Mouse (Mus musculus) liver, embryonic 13.5 days (tissue): ENCODE measurements around the gene Tst. TPM values are rescaled to one million over a fixed set of nuclear protein-coding genes. Genes with fewer than 3 reads are reported as not detected.

Source experiments
- ATAC-seq: fragments of 200-750 bp; cut with Nextera tagmentation; 2 replicates; pipeline ENCODE4 v1.8.0; 2017; ENCODE audit warnings: low read depth, mild to moderate bottlenecking, moderate number of reproducible peaks, moderate library complexity
- DNase-seq: peaks from one replicate; pipeline ENCODE4 v3.0.0; 2022
- H3K27ac ChIP-seq: fragments of 300-500 bp; sonication (generic); 2 replicates; pipeline ENCODE4 v1.5.1; 2015; ENCODE audit warnings: moderate library complexity, mild to moderate bottlenecking, inconsistent platforms
- H3K27me3 ChIP-seq: fragments of 300-500 bp; sonication (generic); 2 replicates; pipeline ENCODE4 v1.6.1; 2015; ENCODE audit warnings: mild to moderate bottlenecking, inconsistent platforms
- H3K36me3 ChIP-seq: fragments of 300-500 bp; sonication (generic); 2 replicates; pipeline ENCODE4 v1.6.1; 2015; ENCODE audit warnings: mild to moderate bottlenecking, inconsistent platforms
- H3K4me1 ChIP-seq: fragments of 300-500 bp; sonication (generic); replicated peaks from 2 replicates; pipeline ENCODE4 v1.6.1; 2015; ENCODE audit warnings: inconsistent platforms
- H3K4me2 ChIP-seq: fragments of 300-500 bp; sonication (generic); 2 replicates; pipeline ENCODE4 v1.6.1; 2015; ENCODE audit warnings: inconsistent platforms, mild to moderate bottlenecking, moderate library complexity
- H3K4me3 ChIP-seq: fragments of 300-500 bp; sonication (generic); replicated peaks from 2 replicates; pipeline ENCODE4 v1.5.1; 2015; ENCODE audit warnings: mild to moderate bottlenecking, inconsistent platforms
- H3K9ac ChIP-seq: fragments of 300-500 bp; sonication (generic); 2 replicates; pipeline ENCODE4 v1.6.1; 2015; ENCODE audit warnings: mild to moderate bottlenecking, inconsistent platforms
- H3K9me3 ChIP-seq: fragments of 300-500 bp; sonication (generic); replicated peaks from 2 replicates; pipeline ENCODE4 v1.6.1; 2016; ENCODE audit warnings: inconsistent platforms
- WGBS: fragments of 180-500 bp; shearing (Covaris S2); methylation state at CpG from one replicate; pipeline ENCODE4 v1.1.7; 2015; ENCODE audit not compliant: insufficient replicate concordance; 5-methylcytosine and 5-hydroxymethylcytosine counted together
- polyA plus RNA-seq: library from polyadenylated mRNA; unstranded; fragments of >200 nt; fragmentation: Nextera tagmentation; extraction: Ambion mirVana; gene quantifications from 2 replicates; pipeline ENCODE4 v1.2.1, GENCODE M21; 2015

Gene Tst
- polyA plus RNA-seq, 1 experiment from 2014 or later: 109 TPM

- H3K4me3 ChIP-seq: no peak overlapping the region
- H3K9me3 ChIP-seq: no peaks in the 10 kb centered on the region
- H3K4me2 ChIP-seq: no peak overlapping the region
- peaks cover 18% of the 10 kb centered on the region for H3K27me3 ChIP-seq
- no peak overlapping the region for H3K27ac ChIP-seq
- DNase-seq: no peak
- H3K4me1 ChIP-seq: peaks cover 14% of the 10 kb centered on the region
- 76% methylated on average over 19 of the region's 19 CpGs for WGBS
- H3K9ac ChIP-seq: no peak overlapping the region
- peaks cover 6% of the 10 kb centered on the region; the same call in 1 of the 2 replicates for H3K36me3 ChIP-seq
- ATAC-seq: no peak
Observed at GRCm38 (mm10) chr15:78442231-78442630, 36.5 kb upstream of the Tst start.

- peaks cover 26% of the 10 kb centered on the region for H3K4me1 ChIP-seq
- no peak overlapping the region for H3K4me2 ChIP-seq
- no peaks in the 10 kb centered on the region for H3K9me3 ChIP-seq
- H3K4me3 ChIP-seq: no peak overlapping the region
- H3K27ac ChIP-seq: no peak overlapping the region
- H3K27me3 ChIP-seq: peaks cover 44% of the 10 kb centered on the region
- H3K9ac ChIP-seq: no peak overlapping the region
- H3K36me3 ChIP-seq: peaks cover 6% of the 10 kb centered on the region; the same call in 1 of the 2 replicates
- no peak for DNase-seq
- WGBS: 56% methylated on average over 9 of the region's 9 CpGs
- no peak for ATAC-seq
Observed at GRCm38 (mm10) chr15:78438973-78439372, 33.3 kb upstream of the Tst start.

GRCm38 (mm10) chr15:78438505-78438904, 32.8 kb upstream of the Tst start:
- Histone ChIP-seq H3K9me3 (no peaks in the 10 kb centered on the region), H3K27me3 (peaks cover 45% of the 10 kb centered on the region), H3K4me3 (no peak overlapping the region), H3K36me3 (peaks cover 6% of the 10 kb centered on the region; the same call in 1 of the 2 replicates), H3K4me1 (peaks cover 26% of the 10 kb centered on the region), H3K9ac (no peak overlapping the region), H3K27ac (no peak overlapping the region), H3K4me2 (no peak overlapping the region)
- no peak for ATAC-seq
- DNase-seq: no peak
- WGBS: 55% methylated on average over 8 of the region's 8 CpGs

- Histone ChIP-seq H3K9ac (no peak overlapping the region), H3K27ac (no peak overlapping the region; the same call in 1 of the 2 replicates), H3K36me3 (peaks cover 6% of the 10 kb centered on the region; the same call in 1 of the 2 replicates), H3K4me3 (no peak overlapping the region), H3K4me1 (peaks cover 26% of the 10 kb centered on the region), H3K4me2 (no peak overlapping the region), H3K27me3 (peaks cover 42% of the 10 kb centered on the region), H3K9me3 (no peaks in the 10 kb centered on the region)
- DNase-seq (no peak), ATAC-seq (no peak)
- WGBS: 50% methylated on average over 4 of the region's 4 CpGs
Observed at GRCm38 (mm10) chr15:78438018-78438394, 32.3 kb upstream of the Tst start.

GRCm38 (mm10) chr15:78437237-78438017, 31.7 kb upstream of the Tst start:
- WGBS: 43% methylated on average over 23 of the region's 23 CpGs
- DNase-seq (no peak), ATAC-seq (no peak; the same call in 1 of the 2 replicates)
- no peaks in the 10 kb centered on the region for H3K9me3 ChIP-seq
- H3K4me3 ChIP-seq: no peak overlapping the region
- no peak overlapping the region for H3K9ac ChIP-seq
- H3K27me3 ChIP-seq: peaks cover 42% of the 10 kb centered on the region
- H3K4me2 ChIP-seq: peak overlapping the region; percentile 54
- peaks cover 6% of the 10 kb centered on the region; the same call in 1 of the 2 replicates for H3K36me3 ChIP-seq
- H3K27ac ChIP-seq: peak overlapping the region; percentile 59
- peaks cover 26% of the 10 kb centered on the region for H3K4me1 ChIP-seq

- H3K4me3 ChIP-seq: no peak overlapping the region; the same call in 1 of the 2 replicates
- 23% methylated on average over 32 of the region's 32 CpGs for WGBS
Observed at GRCm38 (mm10) chr15:78436380-78437192, 30.9 kb upstream of the Tst start.

GRCm38 (mm10) chr15:78435681-78436080, 30.0 kb upstream of the Tst start:
- no peak for DNase-seq
- peaks cover 42% of the 10 kb centered on the region for H3K27me3 ChIP-seq
- no peaks in the 10 kb centered on the region for H3K9me3 ChIP-seq
- no peaks in the 10 kb centered on the region for H3K36me3 ChIP-seq
- H3K4me3 ChIP-seq: no peak overlapping the region
- H3K4me2 ChIP-seq: no peak overlapping the region
- H3K27ac ChIP-seq: no peak overlapping the region
- ATAC-seq: no peak
- H3K9ac ChIP-seq: no peak overlapping the region
- WGBS: 70% methylated on average over 11 of the region's 11 CpGs
- peaks cover 38% of the 10 kb centered on the region for H3K4me1 ChIP-seq

More at GRCm38 (mm10) chr15:78436380-78437192, 30.9 kb upstream of the Tst start:
- Histone ChIP-seq H3K36me3 (no peaks in the 10 kb centered on the region), H3K4me1 (peaks cover 31% of the 10 kb centered on the region), H3K4me2 (peak overlapping the region; percentile 54), H3K9ac (no peak overlapping the region), H3K9me3 (no peaks in the 10 kb centered on the region), H3K27me3 (peaks cover 42% of the 10 kb centered on the region), H3K27ac (no peak overlapping the region)
- ATAC-seq: peak; percentile 32
- no peak for DNase-seq

GRCm38 (mm10) chr15:78434896-78435520, 29.3 kb upstream of the Tst start:
- H3K36me3 ChIP-seq: no peaks in the 10 kb centered on the region
- peaks cover 38% of the 10 kb centered on the region for H3K4me1 ChIP-seq
- H3K27me3 ChIP-seq: peaks cover 48% of the 10 kb centered on the region
- ATAC-seq (no peak), DNase-seq (no peak)
- H3K9ac ChIP-seq: no peak overlapping the region
- no peak overlapping the region for H3K27ac ChIP-seq
- H3K9me3 ChIP-seq: no peaks in the 10 kb centered on the region
- WGBS: 38% methylated on average over 6 of the region's 6 CpGs
- H3K4me3 ChIP-seq: no peak overlapping the region
- no peak overlapping the region for H3K4me2 ChIP-seq

- H3K9me3 ChIP-seq: no peaks in the 10 kb centered on the region
- H3K9ac ChIP-seq: no peak overlapping the region
- H3K4me2 ChIP-seq: no peak overlapping the region
- H3K27me3 ChIP-seq: peaks cover 60% of the 10 kb centered on the region
- peak; percentile 19; the same call in 1 of the 2 replicates for ATAC-seq
- DNase-seq: no peak
- H3K4me3 ChIP-seq: no peak overlapping the region
- WGBS: 52% methylated on average over 7 of the region's 7 CpGs
- H3K36me3 ChIP-seq: no peaks in the 10 kb centered on the region
- H3K4me1 ChIP-seq: peaks cover 20% of the 10 kb centered on the region
- H3K27ac ChIP-seq: peak overlapping the region; percentile 23
Observed at GRCm38 (mm10) chr15:78431541-78432121, 25.9 kb upstream of the Tst start.

- Histone ChIP-seq H3K9me3 (no peaks in the 10 kb centered on the region), H3K4me1 (peaks cover 17% of the 10 kb centered on the region), H3K4me2 (no peak overlapping the region), H3K9ac (no peak overlapping the region), H3K4me3 (no peak overlapping the region), H3K36me3 (no peaks in the 10 kb centered on the region), H3K27me3 (peaks cover 57% of the 10 kb centered on the region), H3K27ac (no peak overlapping the region)
- no peak for ATAC-seq
- DNase-seq: no peak
- WGBS: 81% methylated on average over 10 of the region's 10 CpGs
Observed at GRCm38 (mm10) chr15:78430874-78431273, 25.2 kb upstream of the Tst start.
